Mouse (Mus musculus) CH12.LX (cell line): ENCODE measurements around the gene Psmd9. TPM values are rescaled to one million over a fixed set of nuclear protein-coding genes. Genes with fewer than 3 reads are reported as not detected.

ENCODE experiments used
- DNase-seq: peaks from one replicate; pipeline ENCODE4 v3.0.0-alpha.2; 2013; ENCODE audit errors: extremely low read depth
- H3K27ac ChIP-seq: 2 replicates; pipeline ENCODE4 v1.5.1; 2012; ENCODE audit warnings: low read depth, mild to moderate bottlenecking, control low read depth, moderate library complexity; ENCODE audit not compliant: insufficient read depth
- H3K27me3 ChIP-seq: replicated peaks from 2 replicates; pipeline ENCODE3; 2012; ENCODE audit warnings: inconsistent platforms
- H3K36me3 ChIP-seq, 2 experiments: replicated peaks in 1 of 2; 2 replicates each; pipeline versions ENCODE3 to v1.6.1; 2012; ENCODE audit warnings: inconsistent platforms in 1 of 2, low read length in 1 of 2, mild to moderate bottlenecking in 1 of 2, mixed read lengths in 1 of 2, moderate library complexity in 1 of 2; ENCODE audit not compliant: control insufficient read depth in 1 of 2, insufficient read depth in 1 of 2
- H3K4me1 ChIP-seq, 2 experiments: 2 replicates each; pipeline ENCODE4 v1.6.1; 2012; ENCODE audit warnings: inconsistent platforms in 1 of 2, moderate library complexity in 1 of 2; ENCODE audit not compliant: insufficient read depth in 2 of 2, control insufficient read depth in 1 of 2
- H3K4me2 ChIP-seq: 2 replicates; pipeline ENCODE4 v1.6.1; 2012; ENCODE audit warnings: low read depth, mild to moderate bottlenecking, control low read depth; ENCODE audit not compliant: poor library complexity, insufficient read depth, severe bottlenecking
- H3K4me3 ChIP-seq, 3 experiments: fragments of 150-350 bp in 1 of 3; sonication (generic) in 1 of 3; replicated peaks in 1 of 3; 2 replicates each; pipeline versions ENCODE3 to v1.5.1; 2011 to 2012; ENCODE audit warnings: low read depth in 2 of 3, low read length in 2 of 3, mild to moderate bottlenecking in 2 of 3, moderate library complexity in 2 of 3, control low read depth in 1 of 3, improper control_type of control experiment in 1 of 3, inconsistent platforms in 1 of 3, mixed read lengths in 1 of 3; ENCODE audit not compliant: poor library complexity in 1 of 3
- H3K79me2 ChIP-seq: replicated peaks from 2 replicates; pipeline ENCODE4 v1.6.1; 2012; ENCODE audit warnings: mild to moderate bottlenecking, moderate library complexity; ENCODE audit not compliant: control insufficient read depth, poor library complexity, insufficient read depth, severe bottlenecking; ENCODE audit errors: extremely low read depth
- H3K9ac ChIP-seq: 2 replicates; pipeline ENCODE4 v1.6.1; 2012; ENCODE audit warnings: low read depth, mild to moderate bottlenecking, control low read depth, moderate library complexity; ENCODE audit not compliant: insufficient read depth
- H3K9me3 ChIP-seq: replicated peaks from 2 replicates; pipeline ENCODE3; 2012; ENCODE audit warnings: low read length, inconsistent platforms, mixed read lengths
- ELF1 ChIP-seq: IDR thresholded peaks from 2 replicates; pipeline ENCODE4 v1.6.1; 2014; ENCODE audit warnings: low read depth, mild to moderate bottlenecking, inconsistent platforms, low read length, improper control_type of control experiment
- EP300 ChIP-seq: IDR thresholded peaks from 2 replicates; pipeline ENCODE4 v1.6.1; 2011; ENCODE audit warnings: low read length, improper control_type of control experiment
- ETS1 ChIP-seq: conservative IDR thresholded peaks from 2 replicates; pipeline ENCODE4 v1.6.1; 2012; ENCODE audit warnings: low read depth, mild to moderate bottlenecking, inconsistent platforms, low read length, improper control_type of control experiment, moderate library complexity
- IRF4 ChIP-seq: IDR thresholded peaks from 2 replicates; pipeline ENCODE4 v1.6.1; 2014; ENCODE audit warnings: low read depth, mild to moderate bottlenecking, inconsistent platforms, low read length, improper control_type of control experiment
- KAT2A ChIP-seq: IDR thresholded peaks from 2 replicates; pipeline ENCODE4 v1.6.1; 2012; ENCODE audit warnings: low read length, improper control_type of control experiment, inconsistent platforms; ENCODE audit not compliant: insufficient replicate concordance
- MAFK ChIP-seq: IDR thresholded peaks from 2 replicates; pipeline ENCODE4 v1.6.1; 2011; ENCODE audit warnings: low read length, improper control_type of control experiment; ENCODE audit not compliant: insufficient replicate concordance
- NELFE ChIP-seq: IDR thresholded peaks from 2 replicates; pipeline ENCODE4 v1.6.1; 2011; ENCODE audit warnings: low read depth, low read length, improper control_type of control experiment
- SIN3A ChIP-seq: IDR thresholded peaks from 2 replicates; pipeline ENCODE4 v1.6.1; 2012; ENCODE audit warnings: low read length, improper control_type of control experiment, inconsistent platforms
- SMC3 ChIP-seq: IDR thresholded peaks from 2 replicates; pipeline ENCODE4 v1.6.1; 2011; ENCODE audit warnings: low read depth, low read length, improper control_type of control experiment
- TBP ChIP-seq: conservative IDR thresholded peaks from 2 replicates; pipeline ENCODE4 v1.6.1; 2011; ENCODE audit warnings: low read depth, low read length, improper control_type of control experiment
- TCF12 ChIP-seq: IDR thresholded peaks from 2 replicates; pipeline ENCODE4 v1.6.1; 2014; ENCODE audit warnings: low read depth, mild to moderate bottlenecking, inconsistent platforms, low read length, improper control_type of control experiment
- USF1 ChIP-seq: IDR thresholded peaks from 2 replicates; pipeline ENCODE4 v1.6.1; 2014; ENCODE audit warnings: low read depth, mild to moderate bottlenecking, inconsistent platforms, low read length, improper control_type of control experiment
- ZC3H11A ChIP-seq: IDR thresholded peaks from 2 replicates; pipeline ENCODE4 v1.6.1; 2012; ENCODE audit warnings: low read depth, mild to moderate bottlenecking, inconsistent platforms, low read length, improper control_type of control experiment
- ZMIZ1 ChIP-seq: IDR thresholded peaks from 2 replicates; pipeline ENCODE4 v1.6.1; 2012; ENCODE audit warnings: low read depth, mild to moderate bottlenecking, inconsistent platforms, low read length, improper control_type of control experiment
- dilution Hi-C: fragments of 300-500 bp; cut with MboI; formaldehyde crosslinking; loops from 2 replicates; pipeline ENCODE4 v1.14.3; 2020; ENCODE audit warnings: low sequenced_read_pairs; ENCODE audit not compliant: extremely low pct_unique_long_range_greater_than_20kb, extremely low pct_ligation_motif_present
- in situ Hi-C: fragments of 300-500 bp; cut with MboI; formaldehyde crosslinking; loops from 3 replicates; pipeline ENCODE4 v1.14.3; 2019; ENCODE audit warnings: low sequenced_read_pairs, low pct_ligation_motif_present, low pct_unique_long_range_greater_than_20kb, mixed read lengths
- polyA plus RNA-seq: library from polyadenylated mRNA; unstranded; fragments of >175 nt; gene quantifications from 2 replicates; pipeline ENCODE4 v1.2.1, GENCODE M21; 2012; ENCODE audit warnings: low read depth; ENCODE audit not compliant: insufficient read length
- total RNA-seq, 2 experiments: library from RNA; depleted of rRNA; stranded (reverse); fragments of 300-350 nt in 1 of 2; fragments of >200 nt in 1 of 2; gene quantifications; 2 replicates each; pipeline ENCODE4 v1.2.3; 2012 to 2014

The Psmd9 gene
- total and polyA plus RNA-seq, 3 experiments: 30.8 to 38.0 (median 35.5) TPM

GRCm38 (mm10) chr5:123137910-123138229 lies 31.3 kb upstream of the Psmd9 start:
- DNase-seq: no peak
- Histone ChIP-seq H3K4me2 (peak overlapping the region; percentile 92), H3K4me3 (peak overlapping the region; percentile 30 to 86 (median 76)), H3K4me1 (peaks cover 10 to 51% of the 10 kb centered on the region in 2 experiments), H3K27me3 (no peaks in the 10 kb centered on the region), H3K9ac (peak overlapping the region; percentile 100), H3K36me3 (peaks cover 25 to 50% of the 10 kb centered on the region in 2 experiments), H3K27ac (peak overlapping the region; percentile 99)
- in situ Hi-C loops: no loop called here
- dilution Hi-C loops: no loop called here
- TF ChIP-seq NELFE: 0 out of 2 replicates have a peak, but pooled peaks have one; percentile 3
- no peak for TF ChIP-seq SMC3
- TF ChIP-seq MAFK: 0 out of 2 replicates have a peak, but pooled peaks have one; percentile 1
- TF ChIP-seq, all 38 proteins: peak for 2
- H3K79me2 ChIP-seq: peaks cover 40% of the 10 kb centered on the region
- no peaks in the 10 kb centered on the region for H3K9me3 ChIP-seq

- H3K27ac ChIP-seq: peak overlapping the region; percentile 99
- peak overlapping the region; percentile 92 for H3K4me2 ChIP-seq
- peak overlapping the region; percentile 100 for H3K9ac ChIP-seq
- H3K4me3 ChIP-seq: peak overlapping the region; percentile 63 to 86 (median 76)
- H3K79me2 ChIP-seq: peaks cover 45% of the 10 kb centered on the region
- peak; percentile 81 for DNase-seq
- H3K27me3 ChIP-seq: no peaks in the 10 kb centered on the region
- peaks cover 25 to 45% of the 10 kb centered on the region in 2 experiments for H3K36me3 ChIP-seq
- TF ChIP-seq ZC3H11A: no peak
- TF ChIP-seq TBP: 0 out of 2 replicates have a peak, but pooled peaks have one; percentile 42
- TF ChIP-seq EP300: no peak
- 0 out of 2 replicates have a peak, but pooled peaks have one; percentile 8 for TF ChIP-seq IRF4
- no peak for TF ChIP-seq SIN3A
- peak; percentile 47 for TF ChIP-seq ZMIZ1
- no peak for TF ChIP-seq KAT2A
- TF ChIP-seq USF1: no peak
- TF ChIP-seq MAFK: no peak
- TF ChIP-seq ELF1: no peak
- peak; percentile 14; the same call in 1 of the 2 replicates for TF ChIP-seq NELFE
- TF ChIP-seq ETS1: peak; percentile 57
- TF ChIP-seq TCF12: peak; percentile 10; the same call in 1 of the 2 replicates
- dilution Hi-C loops (no loop called here), in situ Hi-C loops (no loop called here)
- H3K9me3 ChIP-seq: no peaks in the 10 kb centered on the region
- peaks cover 10 to 46% of the 10 kb centered on the region in 2 experiments; a peak in 3 of 4 replicates for H3K4me1 ChIP-seq
Measured at GRCm38 (mm10) chr5:123138230-123138911, 30.8 kb upstream of the Psmd9 start.
